Mouse (Mus musculus) gastrocnemius, adult 2 months (tissue): Measurements from ENCODE around the gene Nid1. TPM values are rescaled to one million over a fixed set of nuclear protein-coding genes. Genes with fewer than 3 reads are reported as not detected.
A peak's percentile ranks its signal among the peaks of the same experiment; 100 is the strongest.
"Not testable (repeated sequence)": the region's sequence is repeated elsewhere in the genome, so short reads cannot be mapped to it uniquely, and the experiment has no call there.

Experiments
- DNase-seq: peaks from one replicate; pipeline ENCODE4 v3.0.0; 2022
- H3K27ac ChIP-seq: fragments of 200-600 bp; 2 replicates; pipeline ENCODE4 v1.8.1; 2022; ENCODE audit warnings: mild to moderate bottlenecking
- H3K4me3 ChIP-seq: fragments of 200-600 bp; 2 replicates; pipeline ENCODE4 v1.8.1; 2022; ENCODE audit warnings: mild to moderate bottlenecking, moderate library complexity
- CTCF ChIP-seq: fragments of 200-600 bp; IDR thresholded peaks from 2 replicates; pipeline ENCODE4 v1.8.1; 2022; ENCODE audit warnings: antibody characterized with exemption, mild to moderate bottlenecking, moderate library complexity
- intact Hi-C: fragments of 180-260 bp; cut with DNase I; formaldehyde crosslinking; loops from one replicate; pipeline ENCODE4 v1.15.1; 2025
- total RNA-seq, 2 experiments: library from RNA; stranded (reverse); gene quantifications; 2 replicates each; pipeline ENCODE4 v1.2.3; 2021

Nid1 gene
- total RNA-seq, 2 experiments from 2014 or later: 37.3 to 49.2 TPM

GRCm38 (mm10) chr13:13460521-13461138 lies 23.3 kb downstream of the Nid1 start:
- DNase-seq: no peak
- intact Hi-C loops: no loop called here
- Histone ChIP-seq H3K27ac (peak overlapping the region; percentile 56), H3K4me3 (no peak overlapping the region)
- no peak for TF ChIP-seq CTCF

DNA sequence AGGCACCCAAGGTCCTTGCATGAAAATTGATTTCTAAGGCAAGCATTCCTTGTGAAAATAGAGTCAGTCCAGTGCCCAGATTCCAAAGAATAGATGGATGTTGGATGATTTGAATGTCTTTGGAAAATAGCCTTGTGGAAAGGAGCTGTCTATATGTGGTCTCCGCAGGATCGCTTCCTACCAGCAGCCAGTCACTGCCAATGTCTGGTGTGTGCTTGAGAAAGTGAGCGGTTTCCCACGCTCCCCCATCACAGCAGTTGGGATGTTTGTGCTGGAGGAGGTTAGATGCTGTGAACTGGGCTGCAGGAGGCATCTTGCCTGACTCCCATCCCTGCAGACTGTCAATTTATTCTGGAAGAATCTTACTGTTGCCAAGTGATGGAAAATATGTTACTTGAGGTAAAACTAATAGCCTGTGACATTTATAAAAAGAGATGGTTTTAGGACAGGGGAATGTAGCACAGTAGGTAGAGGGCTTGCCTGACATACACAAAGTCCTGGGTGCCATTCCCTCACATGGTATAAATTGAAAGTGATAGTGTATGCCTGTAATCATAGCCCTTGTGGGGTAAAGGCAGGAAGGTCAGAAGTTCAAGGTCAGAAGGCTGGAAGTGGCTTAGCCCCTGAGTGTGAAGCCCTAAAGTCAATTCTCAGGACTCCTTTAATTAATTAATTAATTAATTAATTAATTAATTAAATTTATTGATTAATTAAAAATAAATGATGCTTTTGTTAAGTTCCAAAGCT lies 24.3 kb downstream of the Nid1 start:
- DNase-seq: no peak
- no peak for TF ChIP-seq CTCF
- no peak overlapping the region for H3K4me3 ChIP-seq
- H3K27ac ChIP-seq: peak overlapping the region; percentile 56
- intact Hi-C loops: no loop called here

- Histone ChIP-seq H3K27ac (no peak overlapping the region), H3K4me3 (no peak overlapping the region)
- TF ChIP-seq CTCF: no peak
- intact Hi-C loops: no loop called here
- DNase-seq: no peak
Measured at GRCm38 (mm10) chr13:13463949-13464348, 26.6 kb downstream of the Nid1 start.

- H3K27ac ChIP-seq, intact Hi-C loops, DNase-seq, H3K4me3 ChIP-seq: not testable (repeated sequence)
Measured at GRCm38 (mm10) chr13:13467249-13467648, 29.9 kb downstream of the Nid1 start.

DNA sequence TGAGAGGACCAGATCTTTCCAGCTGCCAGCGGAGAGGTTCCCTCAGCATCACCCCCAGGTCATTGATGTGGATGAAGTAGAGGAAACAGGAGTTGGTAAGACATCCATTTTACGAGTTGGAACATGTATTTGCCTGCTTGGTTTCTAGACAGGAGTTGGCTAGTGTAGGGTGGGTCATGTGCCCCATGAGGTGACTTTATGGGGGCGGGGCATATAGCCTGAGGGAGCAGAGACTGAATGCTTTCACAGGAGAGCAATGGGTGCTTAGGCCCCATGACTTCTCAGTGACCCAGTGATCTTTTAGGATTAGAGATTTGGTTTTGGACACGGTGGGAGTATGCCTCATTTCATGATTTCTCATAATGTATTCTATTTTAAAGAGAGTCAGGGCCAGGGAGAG lies 31.2 kb downstream of the Nid1 start:
- no peak for TF ChIP-seq CTCF
- H3K4me3 ChIP-seq: no peak overlapping the region
- intact Hi-C loops: no loop called here
- no peak for DNase-seq
- H3K27ac ChIP-seq: 0 out of 2 replicates have a peak overlapping the region, but pooled peaks have one; percentile 24

DNA sequence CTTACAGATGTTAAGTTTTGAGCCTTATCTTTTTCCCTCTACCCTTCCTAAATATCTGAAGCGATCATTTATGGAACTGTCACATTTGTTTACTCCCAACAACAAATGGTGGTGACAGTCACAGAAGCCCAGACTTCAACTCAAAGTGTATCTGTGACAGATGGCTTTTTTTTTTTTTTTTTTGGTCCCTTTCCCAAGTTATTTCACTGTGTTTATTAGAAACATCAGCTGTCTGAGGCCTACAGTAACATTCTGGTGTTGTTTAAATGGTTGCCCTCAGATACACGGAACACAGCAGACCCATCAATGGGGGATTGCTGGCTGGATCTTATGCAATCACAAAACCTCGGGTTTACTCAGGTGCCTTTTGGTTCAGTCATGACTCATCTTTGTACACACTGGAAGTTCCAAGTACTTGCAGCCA lies 34.0 kb downstream of the Nid1 start:
- Histone ChIP-seq H3K27ac (no peak overlapping the region), H3K4me3 (no peak overlapping the region)
- TF ChIP-seq CTCF: no peak
- intact Hi-C loops: no loop called here
- no peak for DNase-seq

GRCm38 (mm10) chr13:13474464-13474863 lies 37.1 kb downstream of the Nid1 start:
- peak overlapping the region; percentile 57 for H3K27ac ChIP-seq
- DNase-seq, H3K4me3 ChIP-seq, intact Hi-C loops: not testable (repeated sequence)

- intact Hi-C loops: no loop called here
- DNase-seq: no peak
- H3K27ac ChIP-seq: peak overlapping the region; percentile 57
- TF ChIP-seq CTCF: no peak
- H3K4me3 ChIP-seq: no peak overlapping the region
Measured at GRCm38 (mm10) chr13:13474991-13475390, 37.6 kb downstream of the Nid1 start.

DNA sequence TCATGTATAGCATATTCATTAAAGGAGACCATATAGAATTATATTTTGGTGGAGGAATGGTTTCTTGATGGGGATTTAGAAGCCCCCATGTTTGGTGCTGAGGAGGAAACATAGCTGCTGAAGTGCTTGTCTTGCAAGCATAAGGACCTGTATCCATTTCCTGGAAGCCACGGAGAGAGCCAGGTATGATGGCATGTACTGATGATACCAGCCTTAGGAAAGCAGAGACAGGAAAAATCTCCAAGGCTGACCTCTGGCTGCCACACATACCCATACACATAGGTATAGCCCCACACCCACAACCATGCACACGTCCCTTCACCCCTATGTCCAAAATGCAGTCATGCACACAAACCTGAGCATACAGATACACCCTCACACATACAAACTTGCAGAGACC lies 39.2 kb downstream of the Nid1 start:
- H3K4me3 ChIP-seq: no peak overlapping the region
- intact Hi-C loops: no loop called here
- TF ChIP-seq CTCF: no peak
- DNase-seq: no peak
- H3K27ac ChIP-seq: no peak overlapping the region

GRCm38 (mm10) chr13:13477046-13477445 lies 39.7 kb downstream of the Nid1 start:
- Histone ChIP-seq H3K4me3 (no peak overlapping the region), H3K27ac (0 out of 2 replicates have a peak overlapping the region, but pooled peaks have one; percentile 6)
- TF ChIP-seq CTCF: no peak
- no peak for DNase-seq
- intact Hi-C loops: no loop called here

DNA sequence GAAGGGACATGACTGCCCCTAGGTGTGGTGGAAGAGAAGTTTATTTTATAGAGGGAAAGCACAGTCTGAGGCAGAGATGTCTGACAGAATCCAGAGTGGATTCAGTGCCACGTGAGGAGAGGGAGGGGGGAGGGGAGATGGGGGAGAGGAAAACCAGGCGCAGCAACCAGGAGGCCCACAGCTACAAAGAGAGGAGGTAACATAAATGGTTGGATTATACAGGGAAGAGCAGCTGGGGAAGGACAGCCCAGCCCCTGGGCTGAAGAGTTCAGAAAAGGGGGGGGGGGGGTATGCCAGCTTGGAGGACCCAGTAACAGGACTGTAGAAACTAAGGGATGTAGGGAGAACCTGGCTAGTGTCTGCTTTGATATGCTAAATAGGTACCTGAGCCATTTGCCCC lies 42.6 kb downstream of the Nid1 start:
- no peak overlapping the region for H3K27ac ChIP-seq
- intact Hi-C loops: no loop called here
- TF ChIP-seq CTCF: no peak
- DNase-seq: no peak
- no peak overlapping the region for H3K4me3 ChIP-seq

GRCm38 (mm10) chr13:13481033-13481432 lies 43.7 kb downstream of the Nid1 start:
- no peak overlapping the region for H3K4me3 ChIP-seq
- peak; percentile 78 for DNase-seq
- H3K27ac ChIP-seq: peak overlapping the region; percentile 64
- intact Hi-C loops: no loop called here
- TF ChIP-seq CTCF: no peak

DNA sequence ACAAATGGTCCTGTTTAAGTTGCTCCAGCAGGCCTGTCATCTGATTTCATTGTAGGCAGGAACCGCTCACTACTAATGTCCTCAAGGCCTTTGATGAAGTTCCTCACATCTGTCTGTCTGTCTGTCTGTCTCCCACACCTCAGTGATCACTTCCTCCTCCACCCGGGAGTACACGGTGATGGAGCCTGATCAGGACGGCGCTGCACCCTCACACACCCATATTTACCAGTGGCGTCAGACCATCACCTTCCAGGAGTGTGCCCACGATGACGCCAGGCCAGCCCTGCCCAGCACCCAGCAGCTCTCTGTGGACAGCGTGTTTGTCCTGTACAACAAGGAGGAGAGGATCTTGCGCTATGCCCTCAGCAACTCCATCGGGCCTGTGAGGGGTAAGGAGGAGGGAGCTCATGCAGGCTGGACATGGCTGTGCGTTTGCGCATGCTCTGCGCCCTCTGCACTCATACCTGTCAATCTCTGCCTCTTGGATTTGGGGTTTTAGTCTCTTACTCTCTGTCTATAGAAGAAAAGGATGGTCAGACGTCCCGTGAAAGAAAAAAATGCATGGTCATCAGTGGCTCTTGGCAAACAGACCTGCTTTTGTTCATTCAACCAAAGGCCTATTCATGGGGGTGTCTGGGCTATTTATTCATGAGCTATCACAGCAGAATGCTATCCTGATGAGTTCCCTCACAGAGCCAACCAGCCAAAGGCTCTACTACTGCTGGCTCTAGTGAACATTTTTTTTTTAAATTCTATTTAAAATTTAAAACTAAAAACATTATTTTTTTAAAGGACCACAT lies 44.7 kb downstream of the Nid1 start:
- H3K27ac ChIP-seq: peak overlapping the region; percentile 64
- no peak for DNase-seq
- TF ChIP-seq CTCF: no peak
- H3K4me3 ChIP-seq: no peak overlapping the region
- intact Hi-C loops: no loop called here
